Mouse (Mus musculus) stomach, postnatal 0 days (tissue): ENCODE results near the gene Recql5. TPM values are rescaled to one million over a fixed set of nuclear protein-coding genes. Genes with fewer than 3 reads are reported as not detected.

ENCODE experiments used
- ATAC-seq: fragments of 200-750 bp; cut with Nextera tagmentation; 2 replicates; pipeline ENCODE4 v1.8.0; 2017; ENCODE audit not compliant: low FRiP score, low TSS enrichment
- DNase-seq: peaks from one replicate; pipeline ENCODE4 v3.0.0-alpha.2; 2016; ENCODE audit warnings: low spot score
- H3K27ac ChIP-seq: fragments of 300-500 bp; sonication (generic); replicated peaks from 2 replicates; pipeline ENCODE4 v1.5.1; 2014; ENCODE audit warnings: mild to moderate bottlenecking, control low read depth
- H3K27me3 ChIP-seq: fragments of 300-500 bp; sonication (generic); 2 replicates; pipeline ENCODE4 v1.6.1; 2014; ENCODE audit warnings: low read length; ENCODE audit not compliant: control insufficient read depth, insufficient read depth
- H3K36me3 ChIP-seq: fragments of 300-500 bp; sonication (generic); 2 replicates; pipeline ENCODE4 v1.6.1; 2014; ENCODE audit warnings: low read length, mixed read lengths; ENCODE audit not compliant: control insufficient read depth, insufficient read depth
- H3K4me1 ChIP-seq: fragments of 300-500 bp; sonication (generic); replicated peaks from 2 replicates; pipeline ENCODE4 v1.6.1; 2014; ENCODE audit warnings: antibody characterized with exemption; ENCODE audit not compliant: control insufficient read depth, insufficient read depth
- H3K4me2 ChIP-seq: fragments of 300-500 bp; sonication (generic); replicated peaks from 2 replicates; pipeline ENCODE4 v1.6.1; 2014; ENCODE audit warnings: low read depth, mild to moderate bottlenecking, control low read depth, moderate library complexity
- H3K4me3 ChIP-seq: fragments of 300-500 bp; sonication (generic); 2 replicates; pipeline ENCODE4 v1.5.1; 2014; ENCODE audit warnings: low read depth, low read length, control low read depth
- H3K9ac ChIP-seq: fragments of 300-500 bp; sonication (generic); 2 replicates; pipeline ENCODE4 v1.6.1; 2014; ENCODE audit warnings: mild to moderate bottlenecking, low read length, control low read depth, mixed read lengths
- H3K9me3 ChIP-seq: fragments of 300-500 bp; sonication (generic); 2 replicates; pipeline ENCODE4 v1.6.1; 2016; ENCODE audit warnings: low read length; ENCODE audit not compliant: control insufficient read depth
- CTCF ChIP-seq: IDR thresholded peaks from 2 replicates; pipeline ENCODE4 v1.5.1; 2016; ENCODE audit warnings: antibody characterized with exemption, low read depth, mild to moderate bottlenecking, moderate library complexity
- EP300 ChIP-seq: optimal IDR thresholded peaks from 2 replicates; pipeline ENCODE3; 2016; ENCODE audit warnings: antibody characterized with exemption
- whole genome bisulfite sequencing: fragments of 180-500 bp; shearing (Covaris S2); extraction: QIAGEN DNeasy Blood & Tissue Kit; methylation state at CpG from one replicate; pipeline ENCODE4 v1.1.7; 2014; 5-methylcytosine and 5-hydroxymethylcytosine counted together
- polyA plus RNA-seq: library from polyadenylated mRNA; unstranded; fragments of >200 nt; fragmentation: Nextera tagmentation; extraction: Ambion mirVana; gene quantifications from 2 replicates; pipeline ENCODE4 v1.2.1, GENCODE M21; 2015

The Recql5 gene
- polyA plus RNA-seq, 1 experiment from 2014 or later: 7.2 TPM

GRCm38 (mm10) chr11:115971016-115971415, 37.7 kb upstream of the Recql5 start:
- H3K9me3 ChIP-seq: no peaks in the 10 kb centered on the region
- no peak overlapping the region for H3K4me3 ChIP-seq
- H3K9ac ChIP-seq: no peak overlapping the region
- no peak overlapping the region; the same call in 1 of the 2 replicates for H3K27ac ChIP-seq
- no peaks in the 10 kb centered on the region for H3K27me3 ChIP-seq
- no peaks in the 10 kb centered on the region for H3K36me3 ChIP-seq
- H3K4me2 ChIP-seq: no peak overlapping the region
- H3K4me1 ChIP-seq: 0 out of 2 replicates have a peak, but pooled peaks cover 5% of the 10 kb centered on the region
- TF ChIP-seq CTCF: no peak
- no peak for TF ChIP-seq EP300
- ATAC-seq (peak; percentile 62), DNase-seq (peak; percentile 57)
- WGBS: 58% methylated on average over 6 of the region's 6 CpGs

- Histone ChIP-seq H3K9ac (0 out of 2 replicates have a peak overlapping the region, but pooled peaks have one; percentile 18), H3K27ac (peak overlapping the region; percentile 87), H3K27me3 (no peaks in the 10 kb centered on the region), H3K4me3 (no peak overlapping the region), H3K4me1 (0 out of 2 replicates have a peak, but pooled peaks cover 5% of the 10 kb centered on the region), H3K9me3 (no peaks in the 10 kb centered on the region), H3K4me2 (no peak overlapping the region; the same call in 1 of the 2 replicates), H3K36me3 (no peaks in the 10 kb centered on the region)
- TF ChIP-seq CTCF (no peak), EP300 (no peak)
- WGBS: 30% methylated on average over 15 of the region's 15 CpGs
- DNase-seq: peak; percentile 72
- ATAC-seq: peak; percentile 64
Observed at GRCm38 (mm10) chr11:115970006-115970673, 36.9 kb upstream of the Recql5 start.

- DNase-seq (no peak), ATAC-seq (no peak)
- H3K27me3 ChIP-seq: no peaks in the 10 kb centered on the region
- no peaks in the 10 kb centered on the region for H3K9me3 ChIP-seq
- H3K4me2 ChIP-seq: no peak overlapping the region
- no peak overlapping the region for H3K27ac ChIP-seq
- peaks cover 7% of the 10 kb centered on the region; the same call in 1 of the 2 replicates for H3K36me3 ChIP-seq
- TF ChIP-seq CTCF (no peak), EP300 (no peak)
- H3K9ac ChIP-seq: no peak overlapping the region
- H3K4me1 ChIP-seq: 0 out of 2 replicates have a peak, but pooled peaks cover 2% of the 10 kb centered on the region
- WGBS: 63% methylated on average over 5 of the region's 5 CpGs
- H3K4me3 ChIP-seq: no peak overlapping the region
Observed at GRCm38 (mm10) chr11:115968731-115969405, 35.6 kb upstream of the Recql5 start.

- Histone ChIP-seq H3K9ac (no peak overlapping the region), H3K4me3 (no peak overlapping the region), H3K4me1 (0 out of 2 replicates have a peak, but pooled peaks cover 2% of the 10 kb centered on the region), H3K4me2 (no peak overlapping the region), H3K9me3 (no peaks in the 10 kb centered on the region), H3K27me3 (no peaks in the 10 kb centered on the region), H3K36me3 (peaks cover 29% of the 10 kb centered on the region), H3K27ac (peak overlapping the region; percentile 49; the same call in 1 of the 2 replicates)
- 56% methylated on average over 10 of the region's 10 CpGs for WGBS
- TF ChIP-seq EP300: no peak
- TF ChIP-seq CTCF: no peak
- ATAC-seq (peak; percentile 78), DNase-seq (peak; percentile 84)
Observed at GRCm38 (mm10) chr11:115964977-115965604, 31.8 kb upstream of the Recql5 start.

GRCm38 (mm10) chr11:115962651-115963412, 29.6 kb upstream of the Recql5 start:
- no peak overlapping the region for H3K27ac ChIP-seq
- H3K9ac ChIP-seq: no peak overlapping the region
- H3K9me3 ChIP-seq: no peaks in the 10 kb centered on the region
- TF ChIP-seq EP300 (no peak), CTCF (no peak)
- DNase-seq: no peak
- peaks cover 31% of the 10 kb centered on the region for H3K36me3 ChIP-seq
- H3K4me3 ChIP-seq: no peak overlapping the region
- no peak overlapping the region for H3K4me2 ChIP-seq
- no peak for ATAC-seq
- no peaks in the 10 kb centered on the region for H3K27me3 ChIP-seq
- WGBS: 94% methylated on average over 9 of the region's 9 CpGs
- H3K4me1 ChIP-seq: no peaks in the 10 kb centered on the region
